Mouse (Mus musculus) limb, embryonic 10.5 days (tissue): ENCODE results near the gene Galp. TPM values are rescaled to one million over a fixed set of nuclear protein-coding genes. Genes with fewer than 3 reads are reported as not detected.
"Not testable (repeated sequence)": the region's sequence is repeated elsewhere in the genome, so short reads cannot be mapped to it uniquely, and the experiment has no call there.

Source experiments
- DNase-seq: peaks from one replicate; pipeline ENCODE4 v3.0.0-alpha.2; 2017; ENCODE audit warnings: low spot score
- H3K27ac ChIP-seq: fragments of 300-500 bp; sonication (generic); 2 replicates; pipeline ENCODE4 v1.5.1; 2016; ENCODE audit warnings: mild to moderate bottlenecking
- H3K27me3 ChIP-seq: fragments of 300-500 bp; sonication (generic); 2 replicates; pipeline ENCODE4 v1.6.1; 2016; ENCODE audit warnings: low read depth, mild to moderate bottlenecking; ENCODE audit not compliant: poor library complexity, severe bottlenecking
- H3K36me3 ChIP-seq: fragments of 300-500 bp; sonication (generic); 2 replicates; pipeline ENCODE4 v1.6.1; 2016; ENCODE audit warnings: mild to moderate bottlenecking, moderate library complexity
- H3K4me1 ChIP-seq: fragments of 300-500 bp; sonication (generic); 2 replicates; pipeline ENCODE4 v1.6.1; 2016
- H3K4me3 ChIP-seq: fragments of 300-500 bp; sonication (generic); 2 replicates; pipeline ENCODE4 v1.5.1; 2016; ENCODE audit warnings: mild to moderate bottlenecking, moderate library complexity
- H3K9me3 ChIP-seq: fragments of 300-500 bp; sonication (generic); replicated peaks from 2 replicates; pipeline ENCODE4 v1.6.1; 2016; ENCODE audit warnings: mild to moderate bottlenecking
- WGBS: fragments of 180-500 bp; shearing (Covaris S2); methylation state at CpG from one replicate; pipeline ENCODE4 v1.1.7; 2016; 5-methylcytosine and 5-hydroxymethylcytosine counted together
- polyA plus RNA-seq: library from polyadenylated mRNA; unstranded; fragments of >200 nt; fragmentation: Nextera tagmentation; extraction: Ambion mirVana; gene quantifications from 2 replicates; pipeline ENCODE4 v1.2.1, GENCODE M21; 2016

Galp gene
- polyA plus RNA-seq, 1 experiment from 2014 or later: not detected

DNA sequence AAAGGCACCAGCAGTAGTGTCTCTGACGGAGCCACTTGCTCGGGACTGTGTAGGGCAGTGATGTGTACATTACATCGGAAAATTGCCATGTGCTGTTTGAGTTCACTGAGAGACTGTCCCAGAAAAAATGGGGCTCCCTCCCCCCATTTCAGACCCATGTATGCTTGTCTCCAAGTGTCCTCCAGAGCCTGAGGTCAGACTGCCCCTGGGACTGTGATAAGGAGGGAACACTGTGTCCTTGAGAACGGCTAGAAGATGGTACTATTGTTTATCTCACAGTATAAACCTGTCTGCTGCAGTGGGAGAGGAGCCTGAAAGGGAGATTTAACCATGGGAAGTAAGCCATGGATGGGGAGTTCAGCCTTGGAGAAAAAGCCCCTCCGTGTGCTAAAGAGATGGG is 32.2 kb upstream of the Galp start:
- Histone ChIP-seq H3K4me3 (no peak overlapping the region), H3K9me3 (no peaks in the 10 kb centered on the region), H3K27ac (no peak overlapping the region), H3K36me3 (no peaks in the 10 kb centered on the region), H3K4me1 (no peaks in the 10 kb centered on the region), H3K27me3 (no peaks in the 10 kb centered on the region)
- DNase-seq: no peak
- WGBS: 57% methylated on average over 5 of the region's 5 CpGs

GRCm38 (mm10) chr7:6169403-6169802 is 27.5 kb upstream of the Galp start:
- WGBS: 91% methylated on average over 3 of the region's 3 CpGs
- Histone ChIP-seq H3K4me1 (peaks cover 7% of the 10 kb centered on the region; the same call in 1 of the 2 replicates), H3K9me3 (no peaks in the 10 kb centered on the region), H3K27me3 (no peaks in the 10 kb centered on the region), H3K36me3 (no peaks in the 10 kb centered on the region), H3K4me3 (no peak overlapping the region), H3K27ac (no peak overlapping the region)
- no peak for DNase-seq

DNA sequence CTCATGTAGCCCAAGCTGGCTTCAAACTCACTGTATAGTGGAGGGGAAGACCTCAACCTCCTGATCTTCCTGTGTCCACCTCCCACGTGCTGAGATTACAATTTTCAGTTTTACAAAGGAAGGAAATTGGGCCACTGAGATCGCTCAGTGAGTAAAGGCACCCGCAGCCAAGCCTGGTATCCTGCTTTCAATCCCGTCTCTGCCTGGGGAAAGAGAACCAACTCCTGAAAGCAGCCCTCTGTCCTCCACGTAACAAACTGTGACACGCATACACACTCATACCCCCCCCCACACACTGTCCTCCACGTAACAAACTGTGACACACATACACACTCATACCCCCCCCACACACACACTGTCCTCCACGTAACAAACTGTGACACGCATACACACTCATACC is 26.5 kb upstream of the Galp start:
- Histone ChIP-seq H3K4me3 (no peak overlapping the region), H3K9me3 (no peaks in the 10 kb centered on the region), H3K4me1 (peaks cover 7% of the 10 kb centered on the region; the same call in 1 of the 2 replicates), H3K36me3 (peaks cover 8% of the 10 kb centered on the region), H3K27ac (no peak overlapping the region), H3K27me3 (no peaks in the 10 kb centered on the region)
- 86% methylated on average over 9 of the region's 9 CpGs for WGBS
- DNase-seq: no peak

- Histone ChIP-seq H3K36me3 (peaks cover 12% of the 10 kb centered on the region), H3K9me3 (no peaks in the 10 kb centered on the region), H3K27me3 (no peaks in the 10 kb centered on the region), H3K4me1 (peaks cover 7% of the 10 kb centered on the region; the same call in 1 of the 2 replicates), H3K27ac (peak overlapping the region; percentile 90), H3K4me3 (peak overlapping the region; percentile 77)
- no peak for DNase-seq
- WGBS: 55% methylated on average over 6 of the region's 6 CpGs
These were observed 26.0 kb upstream of the Galp start for GRCm38 (mm10) chr7:6170871-6171270.

- Histone ChIP-seq H3K27ac (peak overlapping the region; percentile 90), H3K36me3 (peaks cover 13% of the 10 kb centered on the region), H3K4me3 (peak overlapping the region; percentile 77), H3K9me3 (no peaks in the 10 kb centered on the region), H3K4me1 (peaks cover 7% of the 10 kb centered on the region; the same call in 1 of the 2 replicates), H3K27me3 (no peaks in the 10 kb centered on the region)
- peak; percentile 63 for DNase-seq
- under 1% methylated on average over 24 of the region's 24 CpGs for WGBS
These were observed 25.4 kb upstream of the Galp start for GRCm38 (mm10) chr7:6171444-6172005.

- peak within 1 kb of the TSS; percentile 90 for H3K27ac ChIP-seq
- peak; percentile 96 for DNase-seq
- peak within 1 kb of the TSS; percentile 77 for H3K4me3 ChIP-seq
- no peaks in the 10 kb centered on the region for H3K9me3 ChIP-seq
- H3K27me3 ChIP-seq: no peaks in the 10 kb centered on the region
- peaks cover 17% of the 10 kb centered on the region for H3K36me3 ChIP-seq
- peaks cover 7% of the 10 kb centered on the region; the same call in 1 of the 2 replicates for H3K4me1 ChIP-seq
- WGBS: under 1% methylated on average over 37 of the region's 37 CpGs
These were observed 24.8 kb upstream of the Galp start, which contains the start of gene Zfp444 for GRCm38 (mm10) chr7:6172006-6172649. Zfp444 (plus strand) TSS chr7:6172226.

DNA sequence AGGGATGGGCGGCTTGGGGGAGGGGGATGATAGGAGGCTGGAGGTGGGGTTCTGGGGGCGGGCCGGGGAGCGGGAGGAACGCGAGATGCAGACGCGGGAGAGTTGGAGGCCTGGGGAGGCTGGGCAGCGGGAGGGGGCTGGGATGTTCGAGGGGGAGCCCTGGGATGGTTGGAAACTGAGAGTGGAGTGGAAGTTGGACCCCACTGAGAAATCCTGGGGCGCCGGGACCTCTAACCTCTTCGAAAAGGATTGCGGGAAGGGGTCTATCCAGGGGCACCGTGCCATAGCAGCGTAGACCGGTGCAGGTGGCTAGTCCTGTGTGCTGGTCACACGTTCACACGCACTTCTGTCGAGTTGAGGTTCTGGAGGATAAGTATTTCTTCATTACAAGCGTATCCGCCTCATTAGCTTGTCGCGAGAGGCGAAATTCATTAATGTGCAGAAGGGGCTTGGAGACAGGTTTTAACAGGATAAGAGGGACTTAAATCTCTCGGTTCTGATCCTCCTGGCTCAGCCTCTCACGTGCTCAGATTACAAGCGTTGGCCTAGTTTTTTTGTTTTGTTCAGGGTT is 24.1 kb upstream of the Galp start:
- Histone ChIP-seq H3K9me3 (no peaks in the 10 kb centered on the region), H3K4me3 (peak overlapping the region; percentile 77), H3K4me1 (peaks cover 7% of the 10 kb centered on the region; the same call in 1 of the 2 replicates), H3K27me3 (no peaks in the 10 kb centered on the region), H3K36me3 (peaks cover 17% of the 10 kb centered on the region), H3K27ac (peak overlapping the region; percentile 90)
- DNase-seq: no peak
- under 1% methylated on average over 28 of the region's 28 CpGs for WGBS

DNA sequence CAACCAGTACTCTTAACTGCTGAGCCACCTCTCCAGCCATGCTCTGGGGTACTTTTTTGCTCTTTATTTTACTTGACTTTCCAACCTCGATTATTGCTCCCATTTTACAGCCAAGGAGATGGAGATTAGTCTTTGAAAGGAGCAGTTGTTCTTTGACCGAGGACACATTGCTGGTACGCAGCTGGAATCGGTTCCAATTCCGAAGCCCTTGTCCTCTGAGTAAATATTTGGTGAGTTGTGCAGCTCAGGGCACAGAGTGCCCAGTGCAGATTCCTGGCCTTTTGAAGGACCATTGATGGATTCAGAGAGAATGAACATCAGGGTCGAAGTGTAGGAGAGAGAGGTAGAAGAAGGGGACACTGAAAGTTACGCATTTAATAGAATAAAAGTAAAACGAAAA is 23.0 kb upstream of the Galp start:
- no peak for DNase-seq
- H3K4me1 ChIP-seq: peaks cover 7% of the 10 kb centered on the region; the same call in 1 of the 2 replicates
- WGBS: 96% methylated on average over 8 of the region's 8 CpGs
- H3K9me3 ChIP-seq: no peaks in the 10 kb centered on the region
- no peak overlapping the region for H3K27ac ChIP-seq
- H3K27me3 ChIP-seq: no peaks in the 10 kb centered on the region
- H3K36me3 ChIP-seq: peaks cover 28% of the 10 kb centered on the region
- no peak overlapping the region for H3K4me3 ChIP-seq

GRCm38 (mm10) chr7:6174365-6174987 is 22.4 kb upstream of the Galp start:
- H3K36me3 ChIP-seq: peaks cover 32% of the 10 kb centered on the region
- 91% methylated on average over 9 of the region's 9 CpGs for WGBS
- not testable (repeated sequence) for H3K4me1 ChIP-seq, DNase-seq, H3K9me3 ChIP-seq, H3K27me3 ChIP-seq, H3K4me3 ChIP-seq, H3K27ac ChIP-seq

- H3K4me3 ChIP-seq: no peak overlapping the region
- DNase-seq: no peak
These were observed 17.9 kb upstream of the Galp start for GRCm38 (mm10) chr7:6179013-6179412.

DNA sequence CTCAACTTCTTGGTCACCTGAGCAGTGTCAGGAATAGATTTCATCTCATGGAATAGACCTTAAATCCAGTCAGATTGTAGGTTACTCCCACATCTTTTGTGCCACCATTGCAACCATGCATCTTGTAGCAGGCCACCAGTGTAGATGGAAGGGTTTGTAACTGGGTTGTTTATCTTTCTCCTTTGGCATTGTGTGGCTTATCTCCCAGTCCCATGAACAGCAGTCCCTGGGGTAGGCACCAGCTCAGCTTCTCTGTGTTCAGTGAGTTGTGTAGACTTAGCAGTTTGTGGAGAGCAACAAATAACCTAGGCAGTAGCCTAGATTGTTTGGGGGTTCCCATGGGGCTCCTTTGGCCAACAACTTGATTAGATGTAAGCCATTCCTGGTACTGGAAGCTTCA is 14.0 kb upstream of the Galp start:
- no peaks in the 10 kb centered on the region for H3K27me3 ChIP-seq
- H3K27ac ChIP-seq: no peak overlapping the region
- H3K4me3 ChIP-seq: no peak overlapping the region
- H3K4me1 ChIP-seq: no peaks in the 10 kb centered on the region
- no peaks in the 10 kb centered on the region for H3K9me3 ChIP-seq
- no peak for DNase-seq
- peaks cover 87% of the 10 kb centered on the region for H3K36me3 ChIP-seq

More at GRCm38 (mm10) chr7:6179013-6179412, 17.9 kb upstream of the Galp start:
- Histone ChIP-seq H3K27ac (no peak overlapping the region), H3K4me1 (no peaks in the 10 kb centered on the region), H3K27me3 (no peaks in the 10 kb centered on the region), H3K9me3 (no peaks in the 10 kb centered on the region), H3K36me3 (peaks cover 69% of the 10 kb centered on the region)

- DNase-seq: no peak
- WGBS: 93% methylated on average over 19 of the region's 19 CpGs
- Histone ChIP-seq H3K4me3 (no peak overlapping the region), H3K27me3 (peaks cover 6% of the 10 kb centered on the region), H3K9me3 (no peaks in the 10 kb centered on the region), H3K4me1 (no peaks in the 10 kb centered on the region), H3K27ac (no peak overlapping the region), H3K36me3 (peaks cover 88% of the 10 kb centered on the region)
These were observed 13.1 kb upstream of the Galp start for GRCm38 (mm10) chr7:6183802-6184201.

- WGBS: 92% methylated on average over 8 of the region's 8 CpGs
- no peak overlapping the region for H3K27ac ChIP-seq
- H3K4me1 ChIP-seq: peaks cover 3% of the 10 kb centered on the region
- H3K4me3 ChIP-seq: no peak overlapping the region
- H3K36me3 ChIP-seq: peaks cover 90% of the 10 kb centered on the region
- peaks cover 14% of the 10 kb centered on the region for H3K27me3 ChIP-seq
- no peaks in the 10 kb centered on the region for H3K9me3 ChIP-seq
- DNase-seq: no peak
These were observed 12.4 kb upstream of the Galp start for GRCm38 (mm10) chr7:6184521-6184920.
